Mouse (Mus musculus) spleen, adult 2 months (tissue): ENCODE results near the gene Me1.

Experiments
- CTCF ChIP-seq: fragments of 200-500 bp; IDR thresholded peaks from 2 replicates; pipeline ENCODE4 v1.5.1; 2011; ENCODE audit warnings: mild to moderate bottlenecking, inconsistent platforms; ENCODE audit not compliant: insufficient read depth, insufficient read length, insufficient replicate concordance; ENCODE audit errors: extremely low read depth
- POLR2A ChIP-seq: fragments of 200-500 bp; IDR thresholded peaks from 2 replicates; pipeline ENCODE4 v1.6.1; 2011; ENCODE audit warnings: low read depth, low read length, inconsistent platforms

DNA sequence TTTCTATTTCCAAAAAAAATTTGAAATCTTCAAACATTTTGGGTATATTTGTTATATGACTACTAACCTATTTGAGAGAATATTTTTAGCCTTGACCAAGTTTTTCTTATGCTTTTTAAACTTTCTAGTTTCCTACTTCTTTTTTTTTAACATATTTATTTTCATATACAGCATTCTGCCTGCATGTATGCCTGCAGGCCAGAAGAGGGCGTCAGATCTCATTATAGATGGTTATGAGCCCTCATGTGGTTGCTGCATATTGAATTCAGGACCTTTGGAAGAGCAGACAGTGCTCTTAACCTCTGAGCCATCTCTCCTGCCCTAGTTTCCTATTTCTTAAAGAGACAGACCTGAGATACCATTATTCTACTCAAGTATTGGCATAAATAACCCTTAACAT lies 48.9 kb downstream of the Me1 start:
- TF ChIP-seq CTCF: no peak
- no peak for TF ChIP-seq POLR2A
